Mouse (Mus musculus) G1E (cell line): ENCODE results near the gene Adgrb2. TPM values are rescaled to one million over a fixed set of nuclear protein-coding genes. Genes with fewer than 3 reads are reported as not detected.

Experiments used
- ATAC-seq: 2 replicates; pipeline ENCODE4 v1.8.0; 2016; ENCODE audit warnings: mild to moderate bottlenecking; ENCODE audit not compliant: insufficient number of reproducible peaks, poor library complexity, low FRiP score, severe bottlenecking; ENCODE audit errors: extremely low read depth
- DNase-seq: peaks from one replicate; pipeline ENCODE4 v3.0.0; 2012; ENCODE audit warnings: low spot score
- H3K27me3 ChIP-seq: 2 replicates; pipeline ENCODE4 v1.6.1; 2012; ENCODE audit warnings: mild to moderate bottlenecking, low read length, inconsistent platforms; ENCODE audit not compliant: insufficient read depth
- H3K36me3 ChIP-seq: replicated peaks from 2 replicates; pipeline ENCODE3; 2012; ENCODE audit warnings: mild to moderate bottlenecking, inconsistent platforms
- H3K4me1 ChIP-seq: 2 replicates; pipeline ENCODE4 v1.6.1; 2012; ENCODE audit warnings: low read depth, low read length, inconsistent platforms, mixed read lengths; ENCODE audit not compliant: insufficient read depth
- H3K4me3 ChIP-seq: 2 replicates; pipeline ENCODE4 v1.5.1; 2012; ENCODE audit warnings: low read depth, mild to moderate bottlenecking, inconsistent platforms, low read length, moderate library complexity, mixed read lengths
- H3K9me3 ChIP-seq: replicated peaks from 2 replicates; pipeline ENCODE4 v1.6.1; 2012; ENCODE audit warnings: inconsistent platforms
- CTCF ChIP-seq: IDR thresholded peaks from 2 replicates; pipeline ENCODE4 v1.5.1; 2012; ENCODE audit warnings: low read depth, low read length, inconsistent platforms, mixed read lengths
- GATA1 ChIP-seq: IDR thresholded peaks from 2 replicates; pipeline ENCODE4 v1.6.1; 2012; ENCODE audit warnings: borderline replicate concordance, low read length, inconsistent platforms, mixed read lengths
- GATA2 ChIP-seq: IDR thresholded peaks from 2 replicates; pipeline ENCODE4 v1.6.1; 2012; ENCODE audit warnings: low read depth, low read length, inconsistent platforms, borderline replicate concordance
- POLR2AphosphoS5 ChIP-seq: IDR thresholded peaks from 2 replicates; pipeline ENCODE4 v1.6.1; 2012; ENCODE audit warnings: low read depth, low read length, inconsistent platforms; ENCODE audit not compliant: insufficient replicate concordance
- TAL1 ChIP-seq: conservative IDR thresholded peaks from 2 replicates; pipeline ENCODE4 v1.6.1; 2012; ENCODE audit warnings: low read depth, low read length, inconsistent platforms, mixed read lengths
- polyA plus RNA-seq: library from polyadenylated mRNA; stranded (reverse); fragments of >175 nt; gene quantifications from 2 replicates; pipeline ENCODE4 v1.2.3, GENCODE M21; 2012
- total RNA-seq, 2 experiments: library from RNA; stranded (forward) in 1 of 2; stranded (reverse) in 1 of 2; fragments of 200-1000 nt in 1 of 2; fragments of >200 nt in 1 of 2; fragmentation: Nextera tagmentation in 1 of 2; gene quantifications; 2 replicates each; pipeline ENCODE4 v1.2.3; 2014 to 2017

The Adgrb2 gene
- total RNA-seq (2014; fragmentation: Nextera tagmentation) (not detected in 2 replicates), total RNA-seq (2017) (0.71 TPM in 1 of 2 replicates, not detected in the other), polyA plus RNA-seq (not detected in 2 replicates)

- H3K27me3 ChIP-seq, result peaks cover 49% of the 10 kb centered on the region
- no peak within 1 kb of the TSS; the same call in 1 of the 2 replicates for H3K4me3 ChIP-seq
- no peak for ATAC-seq
- no peaks in the 10 kb centered on the region for H3K36me3 ChIP-seq
- H3K4me1 ChIP-seq, result no peaks in the 10 kb centered on the region
- no peak for TF ChIP-seq TAL1
- no peak for TF ChIP-seq CTCF
- no peak for TF ChIP-seq POLR2AphosphoS5
- no peak for TF ChIP-seq GATA1
- TF ChIP-seq GATA2, result no peak
- H3K9me3 ChIP-seq, result peaks cover 17% of the 10 kb centered on the region
- no peak for DNase-seq
Measured at GRCm38 (mm10) chr4:129984421-129985061, at the start of gene Adgrb2. Adgrb2 (plus strand) TSS chr4:129984870.

- DNase-seq (no peak), ATAC-seq (no peak)
- no peaks in the 10 kb centered on the region for H3K9me3 ChIP-seq
Measured at GRCm38 (mm10) chr4:129951359-129951821, 33.3 kb upstream of the Adgrb2 start.

GRCm38 (mm10) chr4:129952241-129952810 is 32.3 kb upstream of the Adgrb2 start:
- no peak for ATAC-seq
- Histone ChIP-seq H3K27me3 (peaks cover 37% of the 10 kb centered on the region), H3K4me3 (no peak overlapping the region)

More at GRCm38 (mm10) chr4:129951359-129951821, 33.3 kb upstream of the Adgrb2 start:
- TF ChIP-seq TAL1 (no peak), GATA2 (no peak), GATA1 (no peak), POLR2AphosphoS5 (no peak), CTCF (no peak)
- no peaks in the 10 kb centered on the region for H3K4me1 ChIP-seq
- no peak overlapping the region for H3K4me3 ChIP-seq
- no peaks in the 10 kb centered on the region for H3K36me3 ChIP-seq
- peaks cover 38% of the 10 kb centered on the region for H3K27me3 ChIP-seq

GRCm38 (mm10) chr4:129954527-129954926 is 30.1 kb upstream of the Adgrb2 start:
- peaks cover 27% of the 10 kb centered on the region for H3K27me3 ChIP-seq
- H3K4me1 ChIP-seq, result peaks cover under 1% of the 10 kb centered on the region
- H3K9me3 ChIP-seq, result no peaks in the 10 kb centered on the region
- ATAC-seq, result no peak
- DNase-seq, result no peak
- H3K4me3 ChIP-seq, result no peak overlapping the region
- TF ChIP-seq POLR2AphosphoS5, result no peak
- no peak for TF ChIP-seq GATA2
- no peak for TF ChIP-seq CTCF
- TF ChIP-seq TAL1, result no peak
- TF ChIP-seq GATA1, result no peak
- no peaks in the 10 kb centered on the region for H3K36me3 ChIP-seq

More at GRCm38 (mm10) chr4:129952241-129952810, 32.3 kb upstream of the Adgrb2 start:
- no peaks in the 10 kb centered on the region for H3K36me3 ChIP-seq
- no peaks in the 10 kb centered on the region for H3K9me3 ChIP-seq
- no peak for TF ChIP-seq GATA2
- TF ChIP-seq GATA1, result no peak
- no peak for TF ChIP-seq TAL1
- TF ChIP-seq POLR2AphosphoS5, result no peak
- TF ChIP-seq CTCF, result no peak
- H3K4me1 ChIP-seq, result no peaks in the 10 kb centered on the region
- no peak for DNase-seq

- Histone ChIP-seq H3K4me3 (no peak overlapping the region; the same call in 1 of the 2 replicates), H3K27me3 (peaks cover 17% of the 10 kb centered on the region; the same call in 1 of the 2 replicates), H3K36me3 (no peaks in the 10 kb centered on the region), H3K4me1 (peaks cover 7% of the 10 kb centered on the region), H3K9me3 (no peaks in the 10 kb centered on the region)
- TF ChIP-seq CTCF (no peak), TAL1 (no peak), POLR2AphosphoS5 (no peak), GATA1 (no peak), GATA2 (no peak)
- DNase-seq, result no peak
- no peak for ATAC-seq
Measured at GRCm38 (mm10) chr4:129960180-129960944, 24.3 kb upstream of the Adgrb2 start.

GRCm38 (mm10) chr4:129965294-129965693 is 19.4 kb upstream of the Adgrb2 start:
- no peak for DNase-seq
- Histone ChIP-seq H3K4me1 (no peaks in the 10 kb centered on the region), H3K36me3 (no peaks in the 10 kb centered on the region), H3K27me3 (peaks cover 14% of the 10 kb centered on the region; the same call in 1 of the 2 replicates), H3K4me3 (no peak overlapping the region), H3K9me3 (no peaks in the 10 kb centered on the region)
- TF ChIP-seq POLR2AphosphoS5 (no peak), GATA2 (no peak), CTCF (no peak), GATA1 (no peak)
- ATAC-seq, result no peak
